Mouse (Mus musculus) hindlimb bud, embryonic 11.5 days (tissue): Measurements from ENCODE around the gene Pcnx.
"Not testable (repeated sequence)": the region's sequence is repeated elsewhere in the genome, so short reads cannot be mapped to it uniquely, and the experiment has no call there.

Experiments used
- DNase-seq: peaks from one replicate; pipeline ENCODE4 v3.0.0-alpha.2; 2012; ENCODE audit warnings: low read depth, low spot score; ENCODE audit errors: extremely low spot score

Gene Pcnx

GRCm38 (mm10) chr12:81949026-81949425 lies 89.2 kb downstream of the Pcnx start:
- DNase-seq = no peak

- DNase-seq = no peak
Measured at GRCm38 (mm10) chr12:81950016-81950415, 90.2 kb downstream of the Pcnx start.

- no peak for DNase-seq
Measured at GRCm38 (mm10) chr12:81958351-81958750, 98.5 kb downstream of the Pcnx start.

DNA sequence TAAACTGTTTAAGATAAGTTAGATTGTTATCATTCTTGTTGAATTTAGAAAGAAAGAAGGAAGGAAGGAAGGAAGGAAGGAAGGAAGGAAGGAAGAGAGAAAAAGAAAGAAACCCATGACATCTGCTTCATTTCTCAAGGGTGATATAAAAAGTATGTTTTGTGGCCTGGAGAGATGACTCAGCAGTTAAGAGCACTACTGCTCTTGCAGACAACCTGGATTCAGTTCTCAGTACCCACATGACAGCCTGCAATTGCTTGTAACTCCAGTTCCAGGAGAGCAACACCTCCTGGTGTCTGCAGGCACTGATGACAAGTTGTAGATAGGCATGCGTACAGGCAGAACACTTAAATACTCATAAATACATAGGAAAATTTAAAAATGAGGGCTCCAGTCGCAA lies 105.6 kb downstream of the Pcnx start:
- DNase-seq = no peak

- DNase-seq = no peak
Measured at GRCm38 (mm10) chr12:81971042-81971883, 111.4 kb downstream of the Pcnx start.

GRCm38 (mm10) chr12:81971884-81972362 lies 112.1 kb downstream of the Pcnx start:
- no peak for DNase-seq

GRCm38 (mm10) chr12:81974806-81975205 lies 115.0 kb downstream of the Pcnx start:
- no peak for DNase-seq

- no peak for DNase-seq
Measured at GRCm38 (mm10) chr12:81977346-81977745, 117.5 kb downstream of the Pcnx start.

GRCm38 (mm10) chr12:81979312-81979711 lies 119.5 kb downstream of the Pcnx start:
- DNase-seq = no peak

DNA sequence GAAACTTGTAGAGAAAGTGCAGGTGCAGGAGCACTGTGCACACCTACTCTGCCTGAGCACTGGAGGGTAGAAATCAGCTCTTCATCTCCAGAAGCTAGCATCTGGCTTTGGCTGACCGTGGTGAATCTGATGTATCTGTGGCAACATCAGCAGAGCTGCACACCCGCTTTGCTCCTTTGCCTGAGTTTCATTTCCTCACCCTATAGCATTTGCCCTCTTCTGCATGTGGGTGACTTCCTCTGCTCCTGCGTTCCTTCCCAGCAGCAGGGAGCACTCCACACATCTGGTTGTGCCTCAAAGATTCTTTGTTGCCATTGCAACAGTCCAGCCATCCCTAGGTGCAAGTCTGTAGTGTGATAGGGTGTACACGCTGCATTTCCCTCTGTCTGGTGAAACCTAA lies 132.3 kb downstream of the Pcnx start:
- no peak for DNase-seq

DNA sequence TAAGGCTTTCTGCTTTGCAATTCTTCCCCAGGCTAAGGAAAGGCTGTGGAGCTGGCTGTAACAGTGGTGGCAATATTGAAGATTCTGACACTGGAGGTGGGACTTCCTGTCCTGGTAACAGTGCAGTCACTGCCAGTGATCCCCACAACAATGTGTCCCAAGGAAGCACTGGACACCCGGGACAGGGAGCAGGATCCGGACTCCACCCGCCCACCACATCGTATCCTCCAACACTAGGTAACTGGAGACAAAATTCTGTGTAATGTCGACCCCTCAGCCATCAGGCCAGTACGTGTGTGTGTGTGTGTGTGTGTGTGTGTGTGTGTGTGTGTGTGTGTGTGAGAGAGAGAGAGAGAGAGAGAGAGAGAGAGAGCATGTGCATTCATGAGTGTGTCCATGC lies 133.2 kb downstream of the Pcnx start:
- DNase-seq = no peak

GRCm38 (mm10) chr12:81994911-81995667 lies 135.3 kb downstream of the Pcnx start:
- DNase-seq = no peak

DNA sequence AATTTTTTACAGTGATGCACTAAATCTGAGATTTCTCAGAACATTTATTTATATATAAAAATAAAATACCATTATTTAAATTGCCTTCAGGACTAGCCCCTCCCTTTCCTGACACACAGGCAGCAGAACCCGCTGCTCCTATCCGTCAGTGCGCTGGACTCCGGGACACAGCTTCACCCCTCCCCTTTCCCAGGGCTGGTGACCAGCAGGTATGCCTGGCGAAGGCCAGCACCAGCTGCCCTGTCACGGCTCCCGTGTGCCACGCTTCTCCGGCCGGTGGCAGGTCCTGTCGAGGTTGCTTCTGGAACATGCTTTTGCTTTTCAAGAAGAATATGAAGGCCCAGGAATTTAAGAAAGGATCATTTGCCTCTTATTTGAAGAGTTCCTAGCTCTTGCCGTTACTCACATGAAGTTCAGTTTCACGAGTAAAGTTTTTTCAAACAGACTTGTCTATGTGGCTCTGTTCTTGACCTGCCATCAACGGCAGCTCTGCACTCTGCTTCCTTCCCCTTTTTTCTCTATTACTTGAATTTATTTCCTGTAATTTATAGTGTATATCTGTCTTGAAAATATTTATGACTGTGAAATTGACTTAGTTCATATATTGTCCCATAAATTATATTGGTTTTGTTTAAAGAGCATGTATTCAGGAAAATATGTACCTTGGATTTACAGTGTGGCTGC lies 137.0 kb downstream of the Pcnx start:
- no peak for DNase-seq

DNA sequence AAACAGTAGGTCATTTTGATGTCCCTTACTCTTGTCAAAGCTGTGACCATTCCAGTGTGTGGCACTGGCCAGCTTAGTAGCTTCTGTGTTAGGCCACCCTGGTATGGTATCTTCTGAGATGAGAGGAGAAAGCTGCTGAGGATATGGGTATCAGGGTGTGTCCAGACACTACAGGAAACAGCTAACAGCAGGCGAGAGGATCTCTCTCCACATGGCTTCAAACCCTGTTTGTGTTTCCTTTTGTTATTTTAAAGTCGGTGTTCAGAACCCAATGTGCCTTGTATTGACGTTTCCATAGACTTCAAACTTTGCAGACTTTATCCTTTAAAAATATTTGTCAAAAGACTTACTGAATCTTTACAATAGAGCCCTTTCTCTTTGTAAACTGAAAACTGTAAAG lies 137.7 kb downstream of the Pcnx start:
- no peak for DNase-seq

DNA sequence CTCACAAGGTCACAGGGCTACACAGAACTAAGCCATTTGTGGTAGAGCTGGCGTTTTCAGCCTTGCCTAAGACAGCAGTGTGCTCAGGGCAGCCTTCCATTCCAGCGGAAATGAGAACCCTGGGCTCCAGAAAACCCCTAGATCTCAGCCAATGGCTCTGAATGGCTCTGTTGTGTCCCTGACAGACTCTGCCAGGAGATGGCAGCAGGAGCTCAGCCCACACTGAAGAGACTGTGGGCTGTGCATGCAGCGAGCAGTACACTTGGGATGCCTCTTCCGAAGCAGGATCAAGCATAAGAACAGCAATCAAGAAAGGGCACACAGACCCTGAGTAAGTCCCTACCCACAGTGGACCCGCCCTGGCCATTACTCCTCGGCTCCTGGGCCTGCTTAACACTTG lies 142.9 kb downstream of the Pcnx start:
- not testable (repeated sequence) for DNase-seq

- DNase-seq = not testable (repeated sequence)
Measured at GRCm38 (mm10) chr12:82025901-82026633, 166.2 kb downstream of the Pcnx start.

DNA sequence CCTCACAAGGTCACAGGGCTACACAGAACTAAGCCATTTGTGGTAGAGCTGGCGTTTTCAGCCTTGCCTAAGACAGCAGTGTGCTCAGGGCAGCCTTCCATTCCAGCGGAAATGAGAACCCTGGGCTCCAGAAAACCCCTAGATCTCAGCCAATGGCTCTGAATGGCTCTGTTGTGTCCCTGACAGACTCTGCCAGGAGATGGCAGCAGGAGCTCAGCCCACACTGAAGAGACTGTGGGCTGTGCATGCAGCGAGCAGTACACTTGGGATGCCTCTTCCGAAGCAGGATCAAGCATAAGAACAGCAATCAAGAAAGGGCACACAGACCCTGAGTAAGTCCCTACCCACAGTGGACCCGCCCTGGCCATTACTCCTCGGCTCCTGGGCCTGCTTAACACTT lies 173.7 kb downstream of the Pcnx start:
- DNase-seq = not testable (repeated sequence)

GRCm38 (mm10) chr12:82033973-82034372 lies 174.2 kb downstream of the Pcnx start:
- DNase-seq = not testable (repeated sequence)

DNA sequence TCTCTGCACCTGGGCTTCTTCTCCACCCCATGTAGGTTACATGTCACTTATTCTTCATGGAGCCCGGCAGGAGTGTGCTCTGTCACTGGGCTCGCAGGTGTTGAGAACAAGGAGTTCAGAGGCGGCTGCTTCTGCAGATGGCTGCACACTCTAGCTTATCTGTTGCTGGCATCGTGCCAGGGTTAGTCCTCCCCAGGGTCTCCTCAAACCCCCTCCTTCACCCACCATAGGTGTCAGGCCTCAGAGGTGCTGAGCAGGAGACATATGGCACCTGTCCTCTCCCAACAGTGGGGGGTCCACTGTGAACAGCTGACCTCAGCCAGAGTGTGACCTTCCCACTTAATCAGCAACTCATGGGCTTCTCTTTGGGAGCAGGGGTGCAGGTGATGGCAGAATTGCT lies 184.3 kb downstream of the Pcnx start:
- DNase-seq = not testable (repeated sequence)
